Mouse (Mus musculus) lung, postnatal 0 days (tissue): ENCODE measurements around the gene Prss21.

Experiments
- CTCF ChIP-seq: IDR thresholded peaks from 2 replicates; pipeline ENCODE4 v1.5.1; 2016; ENCODE audit warnings: antibody characterized with exemption, mild to moderate bottlenecking
- EP300 ChIP-seq: IDR thresholded peaks from 2 replicates; pipeline ENCODE4 v1.6.1; 2016; ENCODE audit warnings: antibody characterized with exemption, mild to moderate bottlenecking, control low read depth

DNA sequence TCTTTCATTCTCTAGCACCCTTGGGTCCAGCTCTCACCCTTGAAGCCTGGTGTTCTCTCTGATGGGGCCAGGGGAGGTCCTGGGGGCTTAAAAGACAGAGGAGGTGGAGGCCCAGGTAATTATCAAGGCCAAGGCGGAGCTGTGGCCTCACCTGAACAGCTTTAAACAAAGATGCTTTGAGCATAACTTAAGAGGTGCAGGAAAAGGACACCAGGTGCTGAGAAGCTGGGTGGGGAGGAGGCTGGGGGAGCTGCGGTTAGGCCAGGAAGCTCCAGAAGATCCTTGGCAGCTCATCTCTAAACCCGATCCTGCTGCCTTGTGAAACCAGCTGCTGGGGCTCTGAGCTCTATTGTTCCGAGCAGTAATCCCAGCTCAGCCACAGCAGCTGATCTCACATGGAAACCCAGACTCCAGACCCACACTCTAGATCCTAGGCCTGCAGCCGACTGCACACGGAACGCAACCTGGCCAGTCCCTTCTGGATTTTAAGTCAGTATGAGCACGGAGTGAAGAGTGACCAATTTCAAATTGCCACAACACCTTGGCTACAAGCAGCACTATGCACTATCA lies 31.8 kb upstream of the Prss21 start, which contains the start of gene Prss33:
- TF ChIP-seq EP300 (no peak), CTCF (no peak)
